Mouse (Mus musculus) cerebellum, adult 2 months (tissue): ENCODE results near the gene Gsx2. TPM values are rescaled to one million over a fixed set of nuclear protein-coding genes. Genes with fewer than 3 reads are reported as not detected.

Source experiments
- DNase-seq, 2 experiments: peaks; one replicate each; pipeline ENCODE4 v3.0.0; 2021
- H3K27ac ChIP-seq: fragments of 200-500 bp; 2 replicates; pipeline ENCODE4 v1.5.1; 2012; ENCODE audit warnings: low read length, control low read depth, inconsistent platforms; ENCODE audit not compliant: insufficient read depth
- H3K27me3 ChIP-seq: fragments of 200-500 bp; 2 replicates; pipeline ENCODE4 v1.6.1; 2012; ENCODE audit warnings: inconsistent platforms, mild to moderate bottlenecking, low read length, moderate library complexity; ENCODE audit not compliant: control insufficient read depth, insufficient read depth
- H3K4me1 ChIP-seq: fragments of 200-500 bp; 2 replicates; pipeline ENCODE4 v1.6.1; 2011; ENCODE audit warnings: low read length; ENCODE audit not compliant: control insufficient read depth, insufficient read depth
- H3K4me3 ChIP-seq: fragments of 200-500 bp; replicated peaks from 2 replicates; pipeline ENCODE3; 2011; ENCODE audit warnings: mild to moderate bottlenecking, low read depth, low read length, control low read depth; ENCODE audit not compliant: insufficient read depth
- CTCF ChIP-seq: fragments of 200-500 bp; IDR thresholded peaks from 2 replicates; pipeline ENCODE4 v1.5.1; 2011; ENCODE audit warnings: low read depth, mild to moderate bottlenecking, control low read depth, low read length, moderate library complexity, borderline replicate concordance; ENCODE audit not compliant: insufficient read depth
- POLR2A ChIP-seq: fragments of 200-500 bp; IDR thresholded peaks from 2 replicates; pipeline ENCODE4 v1.6.1; 2011; ENCODE audit warnings: low read length, control low read depth, borderline replicate concordance; ENCODE audit not compliant: insufficient read depth
- WGBS: fragments of 180-500 bp; shearing (Covaris S2); methylation state at CpG from one replicate; pipeline ENCODE4 v1.1.7; 2018; 5-methylcytosine and 5-hydroxymethylcytosine counted together
- polyA plus RNA-seq: library from polyadenylated mRNA; depleted of rRNA; stranded (reverse); fragments of >200 nt; gene quantifications from 2 replicates; pipeline ENCODE4 v1.2.3, GENCODE M21; 2012

Gsx2 gene
- polyA plus RNA-seq, 1 experiment: not detected

- H3K4me1 ChIP-seq: no peaks in the 10 kb centered on the region
- H3K4me3 ChIP-seq: no peak overlapping the region
- peaks cover 7% of the 10 kb centered on the region; the same call in 1 of the 2 replicates for H3K27me3 ChIP-seq
- TF ChIP-seq POLR2A (no peak), CTCF (no peak)
- no peak for DNase-seq
- no peak overlapping the region for H3K27ac ChIP-seq
- WGBS: 18% methylated on average over 4 of the region's 4 CpGs
Observed at GRCm38 (mm10) chr5:75072532-75072931, 2.9 kb upstream of the Gsx2 start.

- H3K4me3 ChIP-seq: no peak overlapping the region
- no peak overlapping the region for H3K27ac ChIP-seq
- TF ChIP-seq POLR2A: no peak
- TF ChIP-seq CTCF: no peak
- H3K27me3 ChIP-seq: peaks cover 7% of the 10 kb centered on the region; the same call in 1 of the 2 replicates
- no peak for DNase-seq
- no peaks in the 10 kb centered on the region for H3K4me1 ChIP-seq
- WGBS: 28% methylated on average over 1 of the region's 1 CpGs
Observed at GRCm38 (mm10) chr5:75073167-75073566, 2.2 kb upstream of the Gsx2 start.

GRCm38 (mm10) chr5:75073684-75074083, 1.7 kb upstream of the Gsx2 start:
- WGBS: 43% methylated on average over 3 of the region's 3 CpGs
- H3K4me1 ChIP-seq: no peaks in the 10 kb centered on the region
- H3K27me3 ChIP-seq: peaks cover 7% of the 10 kb centered on the region; the same call in 1 of the 2 replicates
- H3K4me3 ChIP-seq: no peak overlapping the region
- no peak for DNase-seq
- H3K27ac ChIP-seq: no peak overlapping the region
- no peak for TF ChIP-seq CTCF

GRCm38 (mm10) chr5:75074132-75074531, 1.3 kb upstream of the Gsx2 start:
- 35% methylated on average over 4 of the region's 4 CpGs for WGBS
- Histone ChIP-seq H3K4me1 (no peaks in the 10 kb centered on the region), H3K4me3 (no peak overlapping the region), H3K27ac (no peak overlapping the region), H3K27me3 (peaks cover 7% of the 10 kb centered on the region; the same call in 1 of the 2 replicates)
- no peak for DNase-seq
- no peak for TF ChIP-seq POLR2A
- no peak for TF ChIP-seq CTCF

GRCm38 (mm10) chr5:75074537-75075382, 641 bp upstream of the Gsx2 start:
- Histone ChIP-seq H3K4me1 (no peaks in the 10 kb centered on the region), H3K27ac (no peak overlapping the region), H3K4me3 (no peak overlapping the region), H3K27me3 (peaks cover 7% of the 10 kb centered on the region; the same call in 1 of the 2 replicates)
- TF ChIP-seq CTCF (no peak), POLR2A (no peak)
- WGBS: 25% methylated on average over 15 of the region's 15 CpGs
- no peak for DNase-seq

- peaks cover 5% of the 10 kb centered on the region; the same call in 1 of the 2 replicates for H3K27me3 ChIP-seq
- H3K4me1 ChIP-seq: no peaks in the 10 kb centered on the region
- H3K27ac ChIP-seq: no peak overlapping the region
- no peak for DNase-seq
- 2% methylated on average over 17 of the region's 17 CpGs for WGBS
- H3K4me3 ChIP-seq: no peak overlapping the region
- TF ChIP-seq POLR2A: no peak
- no peak for TF ChIP-seq CTCF
Observed at GRCm38 (mm10) chr5:75076326-75077050, 1.1 kb downstream of the Gsx2 start.

- DNase-seq: no peak
- TF ChIP-seq CTCF (no peak), POLR2A (no peak)
- Histone ChIP-seq H3K4me3 (no peak overlapping the region), H3K27ac (no peak overlapping the region), H3K27me3 (peaks cover 4% of the 10 kb centered on the region; the same call in 1 of the 2 replicates), H3K4me1 (no peaks in the 10 kb centered on the region)
- under 1% methylated on average over 19 of the region's 19 CpGs for WGBS
Observed at GRCm38 (mm10) chr5:75077051-75077380, 1.6 kb downstream of the Gsx2 start.
